Mouse (Mus musculus): Measurements from ENCODE around the gene Wsb1.
"Not testable (repeated sequence)": the region's sequence is repeated elsewhere in the genome, so short reads cannot be mapped to it uniquely, and the experiment has no call there.

The Wsb1 gene

DNA sequence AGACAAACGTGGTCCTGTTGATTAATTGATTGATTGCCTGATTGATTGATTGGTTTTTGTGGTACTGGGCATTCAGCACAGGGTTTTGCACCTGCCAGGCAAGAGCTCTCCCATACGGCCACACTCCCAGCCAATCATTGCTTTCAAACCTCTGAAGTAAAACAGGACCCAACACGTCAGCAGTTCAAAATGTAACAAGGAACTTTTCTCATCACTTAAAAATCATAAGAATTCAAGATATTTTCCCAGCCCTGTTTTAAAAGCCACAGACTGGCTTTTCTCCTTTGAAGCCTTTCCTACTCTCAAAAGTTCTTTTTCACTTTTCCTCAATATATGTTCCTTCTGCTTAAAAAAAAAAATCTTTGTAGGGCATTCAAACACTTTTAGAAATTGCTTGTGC is 9.9 kb upstream of the Wsb1 start:
- no peak for DNase-seq (ENCODE audit: low spot score)

DNA sequence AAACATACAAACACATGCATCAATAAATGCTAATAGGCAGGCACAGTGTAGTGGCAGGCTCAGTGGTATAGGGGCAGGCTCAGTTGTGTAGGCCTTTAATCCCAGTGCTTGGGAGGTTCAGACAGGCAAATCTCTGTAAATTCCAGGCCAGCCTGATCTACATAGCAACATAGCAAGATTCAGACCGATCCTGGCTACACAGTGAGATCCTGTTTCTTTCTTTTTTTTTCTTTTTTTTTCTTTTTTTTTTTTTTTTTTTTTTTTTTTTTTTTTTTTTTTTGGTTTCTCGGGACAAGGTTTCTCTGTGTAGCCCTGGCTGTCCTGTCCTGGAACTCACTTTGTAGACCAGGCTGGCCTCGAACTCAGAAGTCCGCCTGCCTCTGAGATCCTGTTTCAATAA is 5.7 kb upstream of the Wsb1 start:
- not testable (repeated sequence) for DNase-seq (ENCODE audit: low spot score)

DNA sequence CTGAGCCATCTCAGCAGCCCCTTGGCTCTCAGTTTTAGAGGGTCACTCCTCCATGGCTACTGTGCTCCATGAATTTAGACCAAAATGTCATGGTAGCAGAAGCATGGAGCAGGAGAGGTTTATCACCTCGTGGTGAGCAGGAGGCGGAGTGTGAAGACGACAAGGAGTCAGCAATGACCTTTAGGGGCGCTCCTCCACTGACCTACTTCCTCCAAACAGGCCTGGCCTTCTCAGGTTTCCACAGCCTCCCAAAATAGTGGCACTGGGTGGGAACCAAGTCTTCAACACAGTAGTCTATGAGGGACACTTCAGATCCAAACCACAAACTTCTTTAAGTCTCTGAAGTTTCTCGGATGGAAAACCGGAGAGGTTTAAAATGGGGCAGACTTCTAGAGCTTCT is 4.3 kb upstream of the Wsb1 start:
- no peak for DNase-seq (ENCODE audit: low spot score)

DNA sequence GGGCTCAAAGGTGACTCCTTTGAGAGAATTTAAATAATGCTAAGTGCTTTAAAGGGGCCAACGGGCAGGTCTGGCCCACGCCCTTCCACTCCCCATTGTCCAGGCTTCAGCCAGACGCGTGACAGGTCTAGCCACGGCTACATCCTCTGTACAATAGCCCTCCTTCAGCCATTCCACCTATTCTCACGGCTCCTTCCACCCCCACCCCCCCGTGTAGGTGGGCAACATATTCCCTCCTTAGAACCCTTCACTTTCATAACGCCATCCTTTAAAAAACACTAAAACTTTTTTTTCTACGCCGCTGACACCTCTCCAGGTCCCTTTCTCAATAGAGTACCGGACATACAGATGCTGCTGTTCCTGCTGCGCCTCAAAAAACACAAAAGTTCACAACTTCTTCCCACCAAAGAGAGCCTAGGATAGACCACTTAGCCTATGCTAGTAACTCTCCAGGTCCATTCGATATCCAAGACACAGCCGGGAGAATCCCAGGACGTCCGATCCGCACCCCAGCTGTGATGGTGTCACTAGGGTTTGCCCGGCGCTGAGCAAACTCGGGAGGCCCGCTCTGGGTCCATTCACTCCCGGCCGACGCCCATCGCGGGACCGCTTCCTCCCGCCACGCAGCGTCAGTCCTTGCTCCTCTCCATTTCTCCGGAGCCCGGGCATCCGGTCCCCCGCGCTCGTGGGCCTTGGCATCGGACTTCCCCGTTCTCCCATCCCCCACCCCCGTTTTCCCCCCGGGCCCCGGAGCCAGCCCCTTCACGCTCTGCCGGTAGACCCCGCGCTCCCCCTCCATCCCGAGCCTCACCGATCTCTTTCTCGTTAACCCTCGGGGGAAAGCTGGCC is 705 bp downstream of the Wsb1 start:
- peak; percentile 47 for DNase-seq (ENCODE audit: low spot score)

DNA sequence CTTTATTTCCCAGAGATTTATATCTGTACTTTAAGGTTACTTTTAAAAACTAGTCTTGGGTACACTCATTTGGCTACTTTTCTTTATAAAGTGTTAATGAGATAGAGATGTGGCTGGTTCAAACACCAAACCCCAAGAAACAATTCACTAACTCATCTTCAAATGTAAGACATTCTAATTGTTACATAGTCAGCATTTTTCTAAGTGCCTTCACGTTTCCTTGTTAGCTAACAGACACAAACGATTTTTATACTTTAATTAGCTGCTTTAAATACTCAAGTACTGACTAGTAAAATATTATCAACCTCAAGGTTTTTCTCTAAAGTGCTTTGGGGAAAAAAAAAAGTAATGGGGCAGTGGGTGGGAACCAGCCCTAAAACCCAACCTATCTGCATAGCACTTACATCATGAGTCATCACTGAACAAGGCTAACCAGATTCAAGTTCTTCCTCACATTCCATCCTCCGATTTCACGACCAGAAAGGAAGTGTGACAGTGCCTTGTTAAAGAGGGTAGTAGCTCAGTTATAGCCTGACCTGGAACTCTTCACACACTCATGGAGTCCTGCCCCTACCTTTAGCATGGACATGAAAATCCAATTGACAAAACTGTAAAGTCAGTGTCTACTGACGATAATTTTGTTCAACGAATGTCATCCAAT is 1.5 kb downstream of the Wsb1 start:
- no peak for DNase-seq (ENCODE audit: low spot score)

DNA sequence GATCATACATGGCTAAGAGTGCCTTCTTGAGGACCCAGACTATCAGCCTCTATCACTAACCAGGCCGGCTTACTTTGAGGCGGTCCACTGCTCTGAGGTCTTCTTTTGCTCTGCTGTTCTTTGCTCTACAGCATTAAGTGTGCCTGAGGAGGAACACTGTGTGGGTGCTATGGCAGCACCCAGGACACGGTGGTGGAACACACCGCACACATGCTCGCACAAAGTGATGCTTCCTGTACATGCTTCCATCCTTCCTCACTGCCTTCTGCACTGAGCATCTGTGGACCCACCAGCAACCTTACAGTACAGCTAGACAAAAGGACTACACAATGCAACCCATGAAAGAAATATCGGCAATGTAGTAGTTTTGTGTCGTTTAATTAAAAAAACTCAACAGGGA is 15.4 kb downstream of the Wsb1 start:
- no peak for DNase-seq (ENCODE audit: low spot score)

DNA sequence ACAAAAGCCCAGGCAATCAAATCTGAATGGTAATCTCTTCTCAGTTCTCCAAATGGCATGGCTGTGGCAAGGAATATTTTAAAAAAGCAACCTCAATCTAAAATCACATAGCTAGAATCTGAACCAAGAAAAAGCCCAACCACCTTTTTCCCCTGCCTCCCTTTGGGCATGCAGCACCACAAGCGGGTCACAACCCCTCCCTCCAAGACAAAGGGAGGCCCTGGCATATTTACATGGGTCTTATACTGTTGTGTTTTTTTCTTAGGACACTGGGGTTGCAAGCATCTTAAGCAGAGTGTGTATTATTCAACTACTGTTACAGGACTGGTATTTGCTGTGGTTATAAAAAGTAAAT is 16.1 kb downstream of the Wsb1 start:
- no peak for DNase-seq (ENCODE audit: low spot score)

DNA sequence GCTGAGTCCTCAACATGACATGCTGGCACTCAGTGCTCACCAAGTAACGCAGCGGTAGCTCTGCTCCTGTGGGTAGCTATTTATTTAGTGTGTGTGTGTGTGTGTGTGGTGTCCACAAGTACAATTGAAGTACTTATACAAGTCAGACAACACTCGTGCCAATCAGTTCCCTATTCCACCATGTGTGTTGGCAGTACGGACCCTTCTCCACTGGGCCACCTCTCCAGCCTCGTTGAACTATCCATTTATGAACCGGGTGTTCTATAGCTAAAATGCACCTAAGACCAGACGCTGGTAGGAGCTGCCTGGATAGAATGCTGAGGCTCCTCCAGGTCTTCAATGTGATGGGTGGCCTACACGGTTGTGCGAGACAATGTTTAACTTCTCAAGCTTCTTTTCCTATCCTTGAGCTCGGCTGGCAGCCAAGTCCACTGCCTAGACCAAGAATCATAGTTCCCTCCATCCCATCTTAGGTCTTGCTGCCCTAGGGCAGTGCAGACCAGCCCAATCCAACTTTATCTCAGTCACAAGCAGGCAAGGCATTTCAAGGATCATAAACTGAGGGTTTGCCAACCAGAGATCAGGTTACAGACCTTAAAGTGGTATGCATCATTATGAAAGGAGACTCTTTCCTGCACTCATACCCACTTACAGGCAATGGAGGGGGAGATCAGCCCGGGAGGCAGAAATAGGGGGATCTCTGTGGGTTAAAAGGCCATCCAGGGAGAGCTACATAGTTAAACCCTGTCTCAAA is 16.6 kb downstream of the Wsb1 start:
- no peak for DNase-seq (ENCODE audit: low spot score)

DNA sequence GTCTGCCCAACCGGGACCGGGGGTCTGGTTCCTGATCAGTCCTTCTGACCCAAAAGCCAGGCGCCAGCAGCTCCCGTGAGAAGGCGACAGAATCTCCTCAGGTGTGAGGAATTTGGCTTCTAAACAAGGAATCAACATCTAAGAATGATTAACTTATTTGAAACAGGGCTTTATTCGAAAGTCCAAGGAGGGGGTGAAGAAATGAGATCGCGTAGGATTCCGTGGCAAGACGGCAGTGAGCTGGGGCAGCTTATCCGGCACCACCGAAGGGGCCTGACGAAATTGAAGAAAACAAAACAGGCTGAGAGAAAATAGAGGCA is 24.3 kb downstream of the Wsb1 start:
- no peak for DNase-seq (ENCODE audit: low spot score)

DNA sequence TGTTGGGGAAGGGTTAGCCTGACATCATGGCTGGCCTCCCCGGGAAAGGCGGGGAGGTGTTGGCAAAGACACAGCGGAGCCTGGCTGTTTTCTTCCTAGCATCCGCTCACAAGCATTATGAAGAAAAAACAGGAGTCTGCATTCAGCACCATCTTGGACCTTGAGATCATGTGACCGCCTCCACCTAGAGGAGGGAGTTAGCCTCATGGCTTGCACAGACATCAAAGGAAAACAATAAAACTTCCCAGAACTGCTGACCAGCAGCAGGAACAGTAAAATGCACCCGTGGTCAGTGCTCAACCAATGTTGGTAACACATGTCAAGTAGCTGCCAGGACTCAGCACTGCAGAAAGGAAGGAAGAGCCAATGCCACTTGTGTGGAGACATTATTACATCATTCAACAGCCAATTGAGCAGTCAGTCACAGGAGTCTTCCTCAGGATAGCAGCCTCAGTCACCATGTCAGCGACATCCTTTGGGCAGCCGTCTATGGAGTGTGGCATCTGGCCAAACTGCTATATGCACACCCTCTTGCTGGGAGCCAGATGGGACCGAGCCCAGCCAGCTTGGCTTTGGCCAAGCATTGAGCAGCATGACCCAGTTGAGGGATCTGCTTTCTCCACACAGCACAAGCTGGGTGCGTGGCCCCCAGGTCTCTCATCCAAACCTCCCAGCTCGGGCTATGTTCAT is 24.8 kb downstream of the Wsb1 start:
- DNase-seq (ENCODE audit: low spot score): no peak

DNA sequence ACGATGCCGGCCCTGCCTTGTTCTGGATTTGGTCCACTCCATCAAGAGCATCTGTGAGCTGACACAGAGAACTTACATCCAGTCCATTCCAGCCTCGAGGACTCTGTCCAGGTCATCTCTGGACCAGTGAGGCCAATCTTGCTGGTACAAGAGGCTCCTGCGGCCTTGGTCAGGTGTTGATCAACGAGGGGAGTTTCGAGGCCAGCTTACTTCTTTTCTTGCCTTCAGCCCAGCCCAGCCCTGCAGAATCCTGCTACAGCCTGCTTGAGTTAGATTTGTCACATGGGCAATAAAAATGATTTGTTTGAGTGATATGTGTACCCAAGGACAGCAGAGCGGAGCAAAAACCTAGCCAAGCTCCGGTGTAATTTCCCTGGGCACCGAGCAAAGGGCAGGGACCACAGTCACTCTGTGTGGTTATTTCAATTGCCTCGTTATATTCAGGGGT is 25.4 kb downstream of the Wsb1 start:
- no peak for DNase-seq (ENCODE audit: low spot score)

DNA sequence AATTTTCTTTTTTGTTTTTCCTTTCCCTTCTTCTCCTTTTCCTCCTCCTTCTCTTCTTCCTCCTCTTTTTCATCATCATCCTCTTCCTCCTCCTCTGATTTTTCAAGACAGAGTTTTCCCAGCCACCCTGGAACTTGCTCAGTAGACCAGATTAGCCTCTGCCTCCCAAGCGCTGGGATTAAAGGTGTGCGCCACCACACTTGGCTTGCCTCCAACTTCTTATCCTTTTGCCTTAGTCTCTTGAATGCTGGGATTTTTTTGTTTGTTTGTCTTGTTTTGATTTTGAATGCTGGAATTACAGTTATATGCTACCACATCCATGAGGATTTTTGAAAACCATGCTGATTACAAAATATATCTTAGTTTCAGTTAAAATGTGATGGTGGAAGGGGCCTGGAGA is 26.4 kb downstream of the Wsb1 start:
- DNase-seq (ENCODE audit: low spot score): no peak

DNA sequence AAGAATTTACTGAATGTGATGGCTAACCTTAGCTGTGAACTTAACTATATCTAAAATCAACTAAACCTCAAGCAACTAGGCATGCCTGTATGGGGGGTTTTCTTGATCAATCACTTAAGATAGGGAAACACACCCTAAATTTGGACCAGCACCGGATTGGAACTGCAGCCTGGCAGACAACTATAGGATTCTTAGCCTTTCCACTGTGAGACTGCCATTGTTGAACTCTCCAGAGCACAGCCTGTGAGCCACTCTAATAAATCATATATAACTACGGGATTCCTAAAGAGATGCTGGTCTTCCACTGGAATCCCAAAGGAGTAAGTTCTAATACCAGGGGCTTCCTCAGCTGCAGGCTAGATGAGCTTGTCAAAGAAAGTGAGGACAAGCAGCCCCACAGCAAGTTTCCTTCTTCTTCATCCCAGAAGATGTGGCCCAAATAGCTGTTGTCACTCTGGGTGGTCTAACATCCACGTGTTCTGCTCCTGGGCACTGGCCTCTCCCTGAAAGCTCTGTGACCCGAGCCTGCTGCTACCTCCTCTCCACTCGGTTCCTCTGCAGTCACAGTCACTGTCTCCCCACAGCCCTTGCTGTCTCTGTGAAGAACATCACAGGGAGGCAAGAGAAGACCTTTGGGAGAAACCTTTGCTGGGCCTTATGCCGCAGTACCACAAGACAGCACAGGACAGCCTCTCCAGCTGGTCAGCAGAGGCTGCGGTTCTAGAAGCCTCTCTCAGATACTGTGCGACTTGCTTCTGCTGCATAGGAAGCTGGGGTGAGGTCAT is 28.9 kb downstream of the Wsb1 start:
- no peak for DNase-seq (ENCODE audit: low spot score)

DNA sequence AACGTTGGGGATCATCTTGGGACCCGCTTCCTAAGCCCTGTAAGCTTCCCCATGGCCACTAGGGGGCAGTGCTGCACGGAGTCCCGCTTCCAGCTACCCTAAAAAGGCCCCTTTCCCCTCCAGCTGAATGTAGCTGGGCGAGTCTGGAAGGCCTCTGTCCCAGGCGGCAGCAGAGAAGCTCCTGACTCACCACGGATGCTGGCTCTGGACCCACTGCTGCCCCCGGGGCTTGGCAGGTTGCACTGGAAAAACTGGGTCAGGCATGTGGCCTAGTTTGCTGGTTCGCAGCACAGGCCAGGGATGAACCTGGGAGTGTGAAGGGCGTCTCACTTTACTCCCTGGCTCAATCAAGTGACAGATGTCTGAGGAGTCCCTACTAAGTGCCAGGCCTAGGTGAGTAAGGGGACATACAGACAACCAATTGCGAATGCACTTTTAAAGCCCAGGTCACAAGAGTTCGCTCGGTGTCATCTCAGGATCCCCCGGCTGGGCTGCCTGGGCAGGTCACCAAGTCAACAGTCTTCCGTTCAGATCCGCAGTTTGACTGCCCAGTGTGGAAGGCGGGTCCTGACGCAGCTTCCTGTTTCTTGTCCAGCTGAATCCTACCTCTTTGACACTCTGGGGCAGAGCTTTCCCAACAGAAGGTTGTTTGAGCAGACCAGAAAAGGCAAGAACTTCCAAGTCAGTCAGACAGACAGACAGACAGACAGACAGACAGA is 29.8 kb downstream of the Wsb1 start:
- peak; percentile 74 for DNase-seq (ENCODE audit: low spot score)

DNA sequence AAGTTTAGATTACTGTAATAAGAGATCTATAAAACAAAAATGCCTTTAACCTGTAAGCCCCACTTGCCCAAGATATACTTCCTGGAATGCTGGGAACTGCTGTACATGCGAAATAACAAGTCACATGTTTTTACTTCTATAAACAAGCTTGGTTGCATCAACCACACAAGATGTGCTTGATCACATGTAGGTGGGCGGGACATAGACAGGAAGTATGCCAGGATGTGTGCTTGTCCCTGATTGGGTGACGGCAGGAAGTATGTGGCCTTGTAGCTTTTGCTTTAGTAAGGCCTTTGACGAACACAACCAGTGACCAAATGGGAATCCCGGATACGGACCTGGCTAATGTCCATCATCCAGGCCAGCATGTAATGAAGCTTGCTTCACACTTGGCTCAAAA is 31.1 kb downstream of the Wsb1 start:
- DNase-seq (ENCODE audit: low spot score): peak; percentile 18

DNA sequence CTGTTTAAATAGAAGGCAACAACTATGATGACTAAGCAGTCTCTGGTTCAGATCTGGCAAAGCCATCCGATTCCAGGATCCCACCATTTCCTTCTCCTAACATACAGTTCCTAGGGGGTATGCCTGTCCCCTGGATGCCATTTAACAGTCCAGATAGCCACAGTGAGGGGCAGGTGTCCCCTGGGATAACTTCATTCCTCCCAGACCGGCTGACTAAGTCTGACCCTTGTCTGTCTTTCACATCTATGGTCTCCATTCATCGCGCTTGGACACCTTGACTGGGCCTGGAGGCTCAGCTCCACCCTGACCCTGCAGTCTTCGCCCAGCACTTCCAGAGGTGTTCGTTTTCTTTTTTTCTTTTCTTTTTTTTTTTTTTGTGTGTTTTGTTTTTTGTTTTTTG is 31.8 kb downstream of the Wsb1 start:
- DNase-seq (ENCODE audit: low spot score): no peak

DNA sequence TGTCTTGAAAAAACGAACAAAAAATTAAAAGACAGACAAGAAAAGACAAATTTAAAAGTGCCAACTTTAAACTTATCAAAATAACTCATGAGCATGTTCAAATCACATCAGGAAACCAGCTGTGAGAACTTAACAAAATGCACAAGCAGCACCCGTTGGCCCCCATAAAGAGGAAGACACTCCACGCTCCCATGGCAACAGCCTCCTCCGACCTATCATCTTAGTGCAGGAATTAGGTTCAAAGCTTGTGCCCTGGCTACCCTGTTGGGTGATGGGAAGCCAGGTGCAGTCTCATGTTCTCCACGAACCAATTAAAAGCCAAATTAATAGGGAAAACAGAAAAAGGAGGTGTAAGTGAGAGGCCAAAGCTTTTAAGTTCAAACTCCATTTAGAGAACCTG is 32.8 kb downstream of the Wsb1 start:
- no peak for DNase-seq (ENCODE audit: low spot score)

DNA sequence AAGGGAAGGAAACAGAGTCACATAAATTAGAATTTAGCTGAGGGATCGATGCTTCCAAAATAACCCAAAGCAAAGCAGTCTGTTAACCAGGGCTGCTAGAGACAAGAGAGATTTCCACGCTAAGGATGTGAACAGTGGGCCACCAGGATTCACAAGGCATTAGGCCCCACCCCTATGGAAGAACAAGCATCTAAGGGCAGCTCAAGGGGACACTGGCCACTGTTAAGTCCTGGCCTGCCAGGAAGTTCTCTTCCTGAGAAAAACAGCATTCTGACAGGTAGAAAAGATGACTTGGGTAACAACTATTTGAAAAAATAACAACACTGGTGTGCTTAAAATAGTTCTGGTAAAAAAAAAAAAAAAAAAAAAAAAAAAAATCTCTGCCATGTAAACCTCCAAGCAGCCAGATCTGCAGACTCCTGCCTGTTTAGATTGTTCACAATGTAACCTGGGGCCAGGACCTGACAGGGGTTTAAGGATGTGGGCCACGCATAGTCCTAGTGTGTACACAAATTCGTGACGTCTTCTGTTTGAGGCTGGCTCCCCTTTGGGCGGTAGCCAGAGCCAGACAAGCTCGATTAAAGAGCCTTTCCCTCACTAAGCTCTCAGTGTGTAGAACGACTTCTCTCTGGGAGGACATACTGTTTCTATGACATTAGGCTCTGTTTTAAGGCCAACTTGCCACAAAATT is 35.4 kb downstream of the Wsb1 start:
- DNase-seq (ENCODE audit: low spot score): no peak

DNA sequence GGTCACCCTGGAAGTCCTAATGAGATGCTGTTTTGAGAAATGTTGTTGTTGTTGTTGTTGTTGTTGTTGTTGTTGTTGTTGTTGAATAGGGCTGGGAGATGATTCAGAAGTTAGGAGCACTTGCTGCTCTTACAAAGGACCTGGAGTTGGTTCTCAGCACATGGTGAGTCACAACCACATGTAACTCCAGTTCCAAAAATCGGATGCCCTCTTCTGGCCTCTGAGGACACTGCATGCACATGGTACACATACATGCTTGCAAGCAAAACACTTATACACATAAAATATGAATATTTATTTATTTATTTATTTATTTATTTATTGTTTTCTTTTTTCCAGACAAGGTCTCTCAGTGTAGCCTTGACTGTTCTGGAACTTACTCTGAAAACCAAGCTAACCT is 36.4 kb downstream of the Wsb1 start:
- no peak for DNase-seq (ENCODE audit: low spot score)

DNA sequence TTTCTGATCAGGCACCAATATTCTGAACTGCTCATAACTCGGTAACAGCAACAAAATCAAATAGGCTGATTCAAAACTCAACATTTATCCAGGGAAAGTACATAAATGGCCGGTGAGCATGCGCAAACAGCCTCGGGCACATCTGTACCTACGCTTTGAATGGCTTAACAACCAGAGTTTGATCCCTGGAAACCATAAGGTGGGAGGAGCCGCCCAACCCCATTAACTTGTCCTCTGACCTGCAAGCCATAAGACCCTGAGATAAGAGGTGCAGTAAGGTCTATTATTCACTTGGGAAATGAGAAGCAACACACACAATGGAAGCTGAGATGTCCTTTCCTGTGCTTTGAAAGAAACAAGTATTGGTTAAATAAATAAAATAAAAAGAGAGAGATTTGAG is 37.3 kb downstream of the Wsb1 start:
- no peak for DNase-seq (ENCODE audit: low spot score)

DNA sequence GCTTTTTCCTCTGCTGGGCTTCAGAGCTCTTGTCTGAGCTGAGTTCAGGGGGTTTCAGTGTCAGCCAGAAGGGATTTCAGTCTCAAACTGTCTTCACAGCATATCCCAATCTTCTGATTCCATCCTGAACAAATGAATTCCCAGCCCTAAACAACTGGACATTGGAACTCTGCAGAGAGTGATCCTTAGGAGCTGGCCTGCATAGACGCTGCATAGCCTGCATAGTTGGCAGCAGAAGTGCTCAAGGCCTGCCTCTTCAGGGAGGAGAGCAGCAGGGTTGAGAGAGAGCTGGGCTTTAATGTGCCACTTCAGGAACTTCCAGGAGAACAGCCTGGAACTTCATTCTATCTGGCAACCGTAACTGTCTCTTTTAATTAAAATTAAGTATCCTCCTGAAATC is 38.9 kb downstream of the Wsb1 start:
- no peak for DNase-seq (ENCODE audit: low spot score)
